Mouse (Mus musculus) myocyte (in vitro differentiated cells): ENCODE data around the gene Rbfox2.

Source experiments
- CEBPB ChIP-seq: IDR thresholded peaks from 2 replicates; pipeline ENCODE4 v1.6.1; 2011; ENCODE audit warnings: mild to moderate bottlenecking, moderate library complexity; ENCODE audit not compliant: poor library complexity, insufficient read depth, severe bottlenecking
- E2F4 ChIP-seq: IDR thresholded peaks from one replicate; pipeline ENCODE4 v1.6.1; 2011; ENCODE audit warnings: mild to moderate bottlenecking, control low read depth, moderate library complexity; ENCODE audit not compliant: insufficient read depth
- MAX ChIP-seq: IDR thresholded peaks from one replicate; pipeline ENCODE4 v1.6.1; 2011; ENCODE audit warnings: low read depth, mild to moderate bottlenecking, control low read depth
- MYOD1 ChIP-seq, 3 experiments: IDR thresholded peaks; one replicate each; pipeline ENCODE4 v1.6.1; 2011; ENCODE audit warnings: control low read depth in 2 of 3, low read depth in 2 of 3, mild to moderate bottlenecking in 2 of 3, moderate library complexity in 1 of 3; ENCODE audit not compliant: insufficient read length in 2 of 3, control insufficient read depth in 1 of 3
- MYOG ChIP-seq, 3 experiments: IDR thresholded peaks; one replicate each; pipeline ENCODE4 v1.6.1; 2011; ENCODE audit warnings: control low read depth in 2 of 3, low read depth in 2 of 3, mild to moderate bottlenecking in 2 of 3; ENCODE audit not compliant: insufficient read length in 2 of 3, control insufficient read depth in 1 of 3, insufficient read depth in 1 of 3
- POLR2A ChIP-seq: IDR thresholded peaks from one replicate; pipeline ENCODE4 v1.6.1; 2011; ENCODE audit warnings: low read depth, mild to moderate bottlenecking, control low read depth, moderate library complexity; ENCODE audit not compliant: insufficient read length
- POLR2AphosphoS2 ChIP-seq: IDR thresholded peaks from one replicate; pipeline ENCODE4 v1.6.1; 2011; ENCODE audit warnings: low read depth, control low read depth; ENCODE audit not compliant: insufficient read length
- TCF12 ChIP-seq: IDR thresholded peaks from one replicate; pipeline ENCODE4 v1.6.1; 2011; ENCODE audit warnings: mild to moderate bottlenecking, control low read depth; ENCODE audit not compliant: poor library complexity, insufficient read depth, severe bottlenecking
- TCF3 ChIP-seq: IDR thresholded peaks from one replicate; pipeline ENCODE4 v1.6.1; 2011; ENCODE audit warnings: low read depth, control low read depth; ENCODE audit not compliant: insufficient read length
- USF1 ChIP-seq: IDR thresholded peaks from one replicate; pipeline ENCODE4 v1.6.1; 2011; ENCODE audit warnings: low read depth, mild to moderate bottlenecking, control low read depth, moderate library complexity

DNA sequence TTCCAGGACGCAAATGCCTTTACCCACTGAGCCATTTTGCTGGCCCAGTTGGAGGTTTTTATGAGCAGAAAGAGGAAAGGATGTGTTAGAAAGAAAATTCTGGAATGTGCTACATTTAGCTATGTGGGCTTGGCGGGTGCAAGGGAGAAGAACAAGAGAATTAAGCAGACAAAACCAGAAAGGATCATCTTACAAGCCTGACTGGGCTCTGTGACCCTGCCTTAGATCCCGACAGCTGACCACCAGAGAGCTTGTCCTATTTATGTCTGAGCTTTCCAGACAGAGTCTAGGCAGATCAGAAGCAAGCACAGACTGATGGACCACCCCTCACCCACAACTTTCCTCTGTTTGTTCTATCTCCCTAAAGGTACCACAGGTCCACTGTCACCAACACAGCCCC lies 275.5 kb downstream of the Rbfox2 start:
- TF ChIP-seq POLR2A (no peak), POLR2AphosphoS2 (no peak), USF1 (no peak), MYOG (IDR thresholded peaks at IDR 0.05; ENCODE audit: control insufficient read depth in 1 of 3, insufficient read depth in 1 of 3, insufficient read length in 2 of 3, low read depth in 2 of 3) (peak in 2 of 3 experiments; percentile 45 to 69), E2F4 (no peak), TCF12 (peak; percentile 64), CEBPB (no peak), MAX (no peak), TCF3 (no peak), MYOD1 (IDR thresholded peaks at IDR 0.05; ENCODE audit: control insufficient read depth in 1 of 3, insufficient read length in 2 of 3, low read depth in 2 of 3) (peak; percentile 44 to 66 (median 64))
